Mouse (Mus musculus) liver, embryonic 11.5 days (tissue): ENCODE measurements around the gene Slc19a2. TPM values are rescaled to one million over a fixed set of nuclear protein-coding genes. Genes with fewer than 3 reads are reported as not detected.

Experiments used
- polyA plus RNA-seq: library from polyadenylated mRNA; unstranded; fragments of >200 nt; fragmentation: Nextera tagmentation; extraction: Ambion mirVana; gene quantifications from 2 replicates; pipeline ENCODE4 v1.2.1, GENCODE M21; 2014

Gene Slc19a2
- polyA plus RNA-seq, 1 experiment from 2014 or later: 26.6 TPM

Other genes starting within 250 kb of the Slc19a2 start
- 0.10 TPM in 1 of 2 replicates, not detected in the other for gene Sele, start 200.8 kb upstream of the Slc19a2 start, polyA plus RNA-seq
- gene Sell, start 187.1 kb upstream of the Slc19a2 start, polyA plus RNA-seq: 1.1 and 1.5 TPM in 2 replicates
- 0.78 and 0.79 TPM in 2 replicates for gene Selp, start 133.8 kb upstream of the Slc19a2 start, polyA plus RNA-seq
- gene F5, start 97.2 kb upstream of the Slc19a2 start, polyA plus RNA-seq: 6.5 and 8.1 TPM in 2 replicates
- 7.1 and 9.4 TPM in 2 replicates for gene Ccdc181, start 26.5 kb downstream of the Slc19a2 start, polyA plus RNA-seq
- 20.9 and 22.0 TPM in 2 replicates for gene Nme7, start 55.1 kb downstream of the Slc19a2 start, polyA plus RNA-seq
- 19.7 and 22.3 TPM in 2 replicates for gene Blzf1, start 58.4 kb downstream of the Slc19a2 start, polyA plus RNA-seq
- gene Atp1b1, start 209.3 kb downstream of the Slc19a2 start, polyA plus RNA-seq: 18.2 and 18.6 TPM in 2 replicates